Mouse (Mus musculus): ENCODE results near the gene Mfap3.

The Mfap3 gene

GRCm38 (mm10) chr11:57518091-57518750, at the start of gene Mfap3, which contains the start of gene Fam114a2:
TSS of gene Mfap3 (plus strand) at chr11:57518664.
TSS of gene Fam114a2 (minus strand) at chr11:57518617.
- peak; percentile 93 for DNase-seq (ENCODE audit: low read depth, low spot score)

GRCm38 (mm10) chr11:57468706-57469105, 49.8 kb upstream of the Mfap3 start:
- no peak for DNase-seq (ENCODE audit: low read depth, low spot score)

GRCm38 (mm10) chr11:57470056-57470455, 48.4 kb upstream of the Mfap3 start:
- DNase-seq (ENCODE audit: low read depth, low spot score), result no peak

- no peak for DNase-seq (ENCODE audit: low read depth, low spot score)
These were observed 47.5 kb upstream of the Mfap3 start for GRCm38 (mm10) chr11:57470979-57471378.

GRCm38 (mm10) chr11:57474296-57474941, 44.0 kb upstream of the Mfap3 start:
- peak; percentile 19 for DNase-seq (ENCODE audit: low read depth, low spot score)

- peak; percentile 50 for DNase-seq (ENCODE audit: low read depth, low spot score)
These were observed 43.3 kb upstream of the Mfap3 start for GRCm38 (mm10) chr11:57475119-57475518.

- no peak for DNase-seq (ENCODE audit: low read depth, low spot score)
These were observed 40.4 kb upstream of the Mfap3 start for GRCm38 (mm10) chr11:57478077-57478476.

- no peak for DNase-seq (ENCODE audit: low read depth, low spot score)
These were observed 30.0 kb upstream of the Mfap3 start for GRCm38 (mm10) chr11:57488436-57488835.

GRCm38 (mm10) chr11:57496462-57497039, 21.9 kb upstream of the Mfap3 start:
- no peak for DNase-seq (ENCODE audit: low read depth, low spot score)

GRCm38 (mm10) chr11:57497701-57498100, 20.8 kb upstream of the Mfap3 start:
- no peak for DNase-seq (ENCODE audit: low read depth, low spot score)

GRCm38 (mm10) chr11:57498215-57498614, 20.2 kb upstream of the Mfap3 start:
- DNase-seq (ENCODE audit: low read depth, low spot score), result no peak

- no peak for DNase-seq (ENCODE audit: low read depth, low spot score)
These were observed 15.3 kb upstream of the Mfap3 start for GRCm38 (mm10) chr11:57503155-57503554.

- peak; percentile 5 for DNase-seq (ENCODE audit: low read depth, low spot score)
These were observed 11.6 kb upstream of the Mfap3 start for GRCm38 (mm10) chr11:57506899-57507298.

GRCm38 (mm10) chr11:57515218-57515617, 3.2 kb upstream of the Mfap3 start:
- DNase-seq (ENCODE audit: low read depth, low spot score), result no peak

- DNase-seq (ENCODE audit: low read depth, low spot score), result no peak
These were observed 1.5 kb upstream of the Mfap3 start for GRCm38 (mm10) chr11:57516946-57517441.

- DNase-seq (ENCODE audit: low read depth, low spot score), result no peak
These were observed 286 bp downstream of the Mfap3 start for GRCm38 (mm10) chr11:57518751-57519148.

GRCm38 (mm10) chr11:57519304-57519703, 840 bp downstream of the Mfap3 start:
- DNase-seq (ENCODE audit: low read depth, low spot score), result no peak

GRCm38 (mm10) chr11:57521206-57521605, 2.7 kb downstream of the Mfap3 start:
- DNase-seq (ENCODE audit: low read depth, low spot score), result no peak

- DNase-seq (ENCODE audit: low read depth, low spot score), result no peak
These were observed 3.6 kb downstream of the Mfap3 start for GRCm38 (mm10) chr11:57522046-57522445.

GRCm38 (mm10) chr11:57523418-57523817, 5.0 kb downstream of the Mfap3 start:
- no peak for DNase-seq (ENCODE audit: low read depth, low spot score)

- DNase-seq (ENCODE audit: low read depth, low spot score), result no peak
These were observed 6.1 kb downstream of the Mfap3 start for GRCm38 (mm10) chr11:57524597-57524996.

GRCm38 (mm10) chr11:57525900-57526299, 7.4 kb downstream of the Mfap3 start:
- DNase-seq (ENCODE audit: low read depth, low spot score), result no peak

- DNase-seq (ENCODE audit: low read depth, low spot score), result no peak
These were observed 9.0 kb downstream of the Mfap3 start for GRCm38 (mm10) chr11:57527506-57527905.

All from mesoderm, embryonic 11.5 days (tissue).